Mouse (Mus musculus) cerebellum, adult 18-20 months (tissue): ENCODE measurements around the gene Slc22a20.

ENCODE experiments used
- DNase-seq, 2 experiments: peaks; one replicate each; pipeline ENCODE4 v3.0.0; 2021

The Slc22a20 gene

DNA sequence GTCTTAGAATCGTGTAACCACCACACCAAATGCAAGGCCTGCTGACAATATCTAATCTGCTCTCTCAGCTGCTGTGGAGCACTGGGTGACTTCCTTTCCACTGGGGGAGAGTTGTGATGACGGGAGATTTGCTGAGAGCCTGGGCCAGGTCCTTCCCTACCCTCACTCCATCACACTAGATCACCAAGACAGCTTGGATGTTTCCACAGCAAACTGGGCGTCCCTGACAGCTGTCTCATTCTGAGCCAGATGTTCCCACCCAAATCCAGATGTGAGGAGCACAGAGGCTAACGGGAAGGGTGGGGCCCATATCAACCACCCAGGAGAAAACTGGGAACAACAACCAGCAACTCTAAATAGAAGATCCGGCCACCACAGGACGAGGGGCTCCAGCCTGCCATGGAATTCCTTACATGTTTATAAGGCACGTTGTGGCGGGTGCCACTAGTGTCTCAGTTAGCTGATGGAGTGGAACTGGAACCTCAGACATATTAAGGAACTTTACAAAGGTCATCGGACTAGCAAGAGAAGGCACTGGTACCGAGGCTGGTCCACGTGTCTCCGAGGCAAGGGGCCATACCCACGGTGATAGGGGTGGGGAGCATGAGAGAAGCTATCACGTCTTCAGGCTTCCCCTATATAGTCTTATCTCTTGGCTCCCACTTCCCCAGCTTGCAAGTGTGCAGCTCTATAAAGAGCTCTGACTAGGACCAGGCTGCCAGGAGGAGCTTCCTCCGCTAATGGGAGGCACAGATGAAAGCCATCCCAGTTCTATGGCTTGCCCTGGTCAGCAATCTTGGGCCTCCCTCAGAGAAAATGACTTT is 63.6 kb downstream of the Slc22a20 start:
- DNase-seq = no peak

DNA sequence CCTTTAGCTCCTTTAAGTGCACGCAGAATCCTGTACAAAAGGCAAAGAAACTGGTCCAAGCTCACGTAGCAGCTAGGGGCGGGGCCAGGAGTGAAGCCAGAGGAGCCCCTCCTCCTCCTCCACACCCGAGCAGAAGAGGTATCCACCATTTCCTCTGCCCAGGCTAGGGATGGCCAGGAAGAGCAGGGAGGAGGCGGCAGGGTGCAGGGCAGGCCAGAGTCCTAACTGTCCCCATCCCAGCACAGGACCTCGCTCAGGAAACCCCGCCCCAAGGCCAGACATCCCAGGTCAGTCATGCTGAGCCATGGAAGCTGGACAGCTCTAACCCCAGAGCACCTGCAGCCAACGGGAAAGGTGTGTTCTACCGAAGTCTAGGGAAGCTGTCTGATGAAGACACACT is 64.2 kb downstream of the Slc22a20 start:
- no peak for DNase-seq
